Mouse (Mus musculus) midbrain, embryonic 13.5 days (tissue): Measurements from ENCODE around the gene Igfbp7. TPM values are rescaled to one million over a fixed set of nuclear protein-coding genes. Genes with fewer than 3 reads are reported as not detected.

ENCODE experiments used
- ATAC-seq: fragments of 200-750 bp; cut with Nextera tagmentation; 2 replicates; pipeline ENCODE4 v1.8.0; 2017; ENCODE audit warnings: mild to moderate bottlenecking, moderate TSS enrichment, moderate library complexity
- H3K27ac ChIP-seq: fragments of 300-500 bp; sonication (generic); 2 replicates; pipeline ENCODE4 v1.5.1; 2015; ENCODE audit warnings: inconsistent platforms, mild to moderate bottlenecking, moderate library complexity
- H3K27me3 ChIP-seq: fragments of 300-500 bp; sonication (generic); 2 replicates; pipeline ENCODE4 v1.6.1; 2015; ENCODE audit warnings: mild to moderate bottlenecking, inconsistent platforms
- H3K36me3 ChIP-seq: fragments of 300-500 bp; sonication (generic); 2 replicates; pipeline ENCODE4 v1.6.1; 2015; ENCODE audit warnings: mild to moderate bottlenecking, inconsistent platforms
- H3K4me1 ChIP-seq: fragments of 300-500 bp; sonication (generic); replicated peaks from 2 replicates; pipeline ENCODE4 v1.6.1; 2015; ENCODE audit warnings: inconsistent platforms
- H3K4me2 ChIP-seq: fragments of 300-500 bp; sonication (generic); replicated peaks from 2 replicates; pipeline ENCODE4 v1.6.1; 2015; ENCODE audit warnings: moderate library complexity, mild to moderate bottlenecking, inconsistent platforms
- H3K4me3 ChIP-seq: fragments of 300-500 bp; sonication (generic); replicated peaks from 2 replicates; pipeline ENCODE4 v1.5.1; 2015; ENCODE audit warnings: mild to moderate bottlenecking, inconsistent platforms
- H3K9ac ChIP-seq: fragments of 300-500 bp; sonication (generic); replicated peaks from 2 replicates; pipeline ENCODE4 v1.6.1; 2015; ENCODE audit warnings: mild to moderate bottlenecking, inconsistent platforms
- H3K9me3 ChIP-seq: fragments of 300-500 bp; sonication (generic); 2 replicates; pipeline ENCODE4 v1.6.1; 2016; ENCODE audit warnings: mild to moderate bottlenecking, inconsistent platforms
- WGBS: fragments of 180-500 bp; shearing (Covaris S2); methylation state at CpG from one replicate; pipeline ENCODE4 v1.1.7; 2015; 5-methylcytosine and 5-hydroxymethylcytosine counted together
- polyA plus RNA-seq: library from polyadenylated mRNA; unstranded; fragments of >200 nt; fragmentation: Nextera tagmentation; extraction: Ambion mirVana; gene quantifications from 2 replicates; pipeline ENCODE4 v1.2.1, GENCODE M21; 2015

Igfbp7 gene
- polyA plus RNA-seq, 1 experiment from 2014 or later: 55.3 TPM

- Histone ChIP-seq H3K4me3 (peak overlapping the region; percentile 32), H3K27ac (no peak overlapping the region), H3K9me3 (no peaks in the 10 kb centered on the region), H3K4me2 (peak overlapping the region; percentile 52), H3K9ac (peak overlapping the region; percentile 42; the same call in 1 of the 2 replicates), H3K36me3 (no peaks in the 10 kb centered on the region), H3K27me3 (peaks cover 25% of the 10 kb centered on the region), H3K4me1 (peaks cover 19% of the 10 kb centered on the region)
- 2% methylated on average over 10 of the region's 10 CpGs for WGBS
- ATAC-seq: peak; percentile 41; the same call in 1 of the 2 replicates
Observed at GRCm38 (mm10) chr5:77358347-77358746, 49.5 kb downstream of the Igfbp7 start.

- WGBS: 17% methylated on average over 22 of the region's 22 CpGs
- H3K9ac ChIP-seq: peak overlapping the region; percentile 42
- H3K4me2 ChIP-seq: peak overlapping the region; percentile 52
- no peaks in the 10 kb centered on the region for H3K9me3 ChIP-seq
- H3K36me3 ChIP-seq: no peaks in the 10 kb centered on the region
- no peak overlapping the region; the same call in 1 of the 2 replicates for H3K27ac ChIP-seq
- H3K4me1 ChIP-seq: peaks cover 19% of the 10 kb centered on the region
- peak; percentile 53 for ATAC-seq
- peaks cover 25% of the 10 kb centered on the region for H3K27me3 ChIP-seq
- peak overlapping the region; percentile 32 for H3K4me3 ChIP-seq
Observed at GRCm38 (mm10) chr5:77357405-77358149, 50.3 kb downstream of the Igfbp7 start.

GRCm38 (mm10) chr5:77355307-77356265 lies 52.3 kb downstream of the Igfbp7 start:
- Histone ChIP-seq H3K27me3 (peaks cover 25% of the 10 kb centered on the region), H3K4me2 (no peak overlapping the region), H3K9ac (no peak overlapping the region), H3K36me3 (peaks cover 4% of the 10 kb centered on the region; the same call in 1 of the 2 replicates), H3K4me3 (no peak overlapping the region), H3K4me1 (peaks cover 19% of the 10 kb centered on the region), H3K9me3 (no peaks in the 10 kb centered on the region), H3K27ac (no peak overlapping the region)
- no peak for ATAC-seq
- WGBS: 83% methylated on average over 19 of the region's 19 CpGs

GRCm38 (mm10) chr5:77354361-77354787 lies 53.5 kb downstream of the Igfbp7 start:
- peak; percentile 64 for ATAC-seq
- WGBS: 10% methylated on average over 16 of the region's 16 CpGs
- Histone ChIP-seq H3K36me3 (peaks cover 13% of the 10 kb centered on the region), H3K9me3 (no peaks in the 10 kb centered on the region), H3K27me3 (peaks cover 25% of the 10 kb centered on the region), H3K9ac (0 out of 2 replicates have a peak overlapping the region, but pooled peaks have one; percentile 45), H3K27ac (no peak overlapping the region), H3K4me2 (peak overlapping the region; percentile 48), H3K4me3 (peak overlapping the region; percentile 19; the same call in 1 of the 2 replicates), H3K4me1 (peaks cover 19% of the 10 kb centered on the region)

GRCm38 (mm10) chr5:77351691-77352090 lies 56.1 kb downstream of the Igfbp7 start:
- Histone ChIP-seq H3K4me3 (no peak overlapping the region), H3K27me3 (peaks cover 17% of the 10 kb centered on the region), H3K36me3 (peaks cover 40% of the 10 kb centered on the region), H3K9ac (no peak overlapping the region), H3K4me2 (no peak overlapping the region), H3K4me1 (peaks cover 8% of the 10 kb centered on the region), H3K27ac (no peak overlapping the region), H3K9me3 (no peaks in the 10 kb centered on the region)
- no peak for ATAC-seq
- WGBS: 76% methylated on average over 9 of the region's 9 CpGs

GRCm38 (mm10) chr5:77349971-77350658 lies 57.7 kb downstream of the Igfbp7 start:
- Histone ChIP-seq H3K27ac (no peak overlapping the region), H3K27me3 (peaks cover 5% of the 10 kb centered on the region), H3K4me3 (no peak overlapping the region), H3K9ac (no peak overlapping the region), H3K36me3 (peaks cover 54% of the 10 kb centered on the region), H3K4me2 (no peak overlapping the region), H3K9me3 (no peaks in the 10 kb centered on the region), H3K4me1 (peaks cover 8% of the 10 kb centered on the region)
- 94% methylated on average over 15 of the region's 15 CpGs for WGBS
- no peak; the same call in 1 of the 2 replicates for ATAC-seq

GRCm38 (mm10) chr5:77348901-77349300 lies 58.9 kb downstream of the Igfbp7 start:
- 0 out of 2 replicates have a peak, but pooled peaks cover 2% of the 10 kb centered on the region for H3K27me3 ChIP-seq
- H3K9ac ChIP-seq: no peak overlapping the region
- ATAC-seq: no peak
- WGBS: 96% methylated on average over 8 of the region's 8 CpGs
- H3K4me2 ChIP-seq: no peak overlapping the region
- no peak overlapping the region for H3K27ac ChIP-seq
- H3K4me3 ChIP-seq: no peak overlapping the region
- H3K9me3 ChIP-seq: no peaks in the 10 kb centered on the region
- H3K36me3 ChIP-seq: peaks cover 64% of the 10 kb centered on the region
- H3K4me1 ChIP-seq: no peaks in the 10 kb centered on the region

GRCm38 (mm10) chr5:77340033-77340432 lies 67.8 kb downstream of the Igfbp7 start:
- Histone ChIP-seq H3K9ac (no peak overlapping the region), H3K4me3 (no peak overlapping the region), H3K4me1 (no peaks in the 10 kb centered on the region), H3K4me2 (no peak overlapping the region), H3K27ac (no peak overlapping the region), H3K36me3 (peaks cover 91% of the 10 kb centered on the region), H3K9me3 (no peaks in the 10 kb centered on the region), H3K27me3 (no peaks in the 10 kb centered on the region)
- 89% methylated on average over 4 of the region's 4 CpGs for WGBS
- no peak for ATAC-seq

GRCm38 (mm10) chr5:77330154-77330553 lies 77.7 kb downstream of the Igfbp7 start:
- H3K36me3 ChIP-seq: peaks cover 86% of the 10 kb centered on the region
- 79% methylated on average over 5 of the region's 5 CpGs for WGBS
- no peak overlapping the region for H3K4me3 ChIP-seq
- H3K9me3 ChIP-seq: no peaks in the 10 kb centered on the region
- no peak overlapping the region for H3K9ac ChIP-seq
- H3K4me1 ChIP-seq: no peaks in the 10 kb centered on the region
- H3K4me2 ChIP-seq: no peak overlapping the region
- no peaks in the 10 kb centered on the region for H3K27me3 ChIP-seq
- H3K27ac ChIP-seq: no peak overlapping the region
- no peak for ATAC-seq

GRCm38 (mm10) chr5:77324936-77325335 lies 82.9 kb downstream of the Igfbp7 start:
- Histone ChIP-seq H3K4me1 (no peaks in the 10 kb centered on the region), H3K27me3 (no peaks in the 10 kb centered on the region), H3K27ac (no peak overlapping the region), H3K4me2 (no peak overlapping the region), H3K36me3 (peaks cover 91% of the 10 kb centered on the region), H3K9ac (no peak overlapping the region), H3K9me3 (no peaks in the 10 kb centered on the region), H3K4me3 (no peak overlapping the region)
- WGBS: 89% methylated on average over 1 of the region's 1 CpGs
- no peak for ATAC-seq

GRCm38 (mm10) chr5:77314986-77315385 lies 92.9 kb downstream of the Igfbp7 start:
- H3K27ac ChIP-seq: no peak overlapping the region
- no peak overlapping the region for H3K4me3 ChIP-seq
- peaks cover 60% of the 10 kb centered on the region for H3K36me3 ChIP-seq
- H3K4me2 ChIP-seq: no peak overlapping the region
- H3K9ac ChIP-seq: no peak overlapping the region
- 97% methylated on average over 6 of the region's 6 CpGs for WGBS
- H3K4me1 ChIP-seq: peaks cover 15% of the 10 kb centered on the region
- ATAC-seq: no peak
- H3K27me3 ChIP-seq: no peaks in the 10 kb centered on the region
- no peaks in the 10 kb centered on the region for H3K9me3 ChIP-seq
